Mouse (Mus musculus) urinary bladder, postnatal 25 days (tissue): ENCODE data around the gene Ccdc142.

ENCODE experiments used
- DNase-seq: peaks from one replicate; pipeline ENCODE4 v3.0.0; 2022; ENCODE audit warnings: low spot score

Ccdc142 gene

GRCm38 (mm10) chr6:83101316-83101687, at the start of gene Ccdc142, which contains the start of gene Gm42688:
Gene Ccdc142, plus strand, starts transcription at chr6:83101601.
Gene Gm42688, plus strand, starts transcription at chr6:83101617.
- peak; percentile 74 for DNase-seq

GRCm38 (mm10) chr6:83053136-83053960, 48.1 kb upstream of the Ccdc142 start:
- peak; percentile 27 for DNase-seq

DNA sequence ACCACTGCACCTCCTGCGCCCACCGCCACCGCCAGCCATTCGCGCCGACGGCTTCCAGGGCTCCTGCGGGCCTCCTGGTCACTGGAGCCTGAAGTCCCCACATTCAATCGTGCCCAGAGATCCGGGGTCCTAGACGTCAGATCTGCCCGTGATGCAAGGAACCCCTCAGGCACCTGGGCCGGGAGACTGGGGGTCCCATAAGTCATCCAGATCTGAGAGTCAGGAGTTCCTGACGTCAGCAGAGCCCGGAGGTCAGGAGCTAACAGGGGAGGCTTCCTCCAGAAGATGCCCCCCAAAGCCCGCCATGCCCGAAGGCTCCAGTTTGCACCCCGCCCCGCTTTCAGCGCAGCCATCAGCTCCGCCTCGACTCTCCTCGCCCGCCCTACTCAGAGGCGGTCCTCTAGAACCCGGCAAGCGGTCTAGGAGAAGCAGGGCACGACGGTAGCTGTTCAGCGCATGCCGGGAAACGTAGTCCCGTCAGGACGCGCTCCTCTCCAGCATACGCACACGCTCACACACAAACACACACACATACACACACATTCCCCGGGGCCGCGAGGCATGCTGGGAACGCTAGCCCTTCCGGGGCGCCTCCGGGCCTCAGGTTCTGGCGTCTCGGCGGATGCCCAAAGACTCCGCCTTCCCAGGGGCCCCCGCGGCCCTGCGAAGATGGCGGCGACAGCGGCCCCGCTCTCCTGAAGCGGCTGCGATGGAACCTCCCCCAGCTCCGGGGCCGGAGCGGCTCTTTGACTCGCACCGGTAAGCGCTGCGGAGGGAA, 47.1 kb upstream of the Ccdc142 start, which contains the start of gene Aup1:
Gene Aup1, plus strand, starts transcription at position 448 of the 778 bp plus-strand sequence.
- peak; percentile 93 for DNase-seq

- DNase-seq, result no peak
These were observed 46.5 kb upstream of the Ccdc142 start, which contains the start of gene Htra2 for GRCm38 (mm10) chr6:83054871-83055431. Gene Htra2, minus strand, starts transcription at chr6:83055273.

- DNase-seq, result no peak
These were observed 43.6 kb upstream of the Ccdc142 start, which contains the start of gene Dqx1 for GRCm38 (mm10) chr6:83057790-83058189. Gene Dqx1, plus strand, starts transcription at chr6:83057844.

GRCm38 (mm10) chr6:83058725-83059124, 42.7 kb upstream of the Ccdc142 start:
- no peak for DNase-seq

- DNase-seq, result no peak
These were observed 35.4 kb upstream of the Ccdc142 start for GRCm38 (mm10) chr6:83065995-83066394.

GRCm38 (mm10) chr6:83066441-83066840, 35.0 kb upstream of the Ccdc142 start:
- no peak for DNase-seq

DNA sequence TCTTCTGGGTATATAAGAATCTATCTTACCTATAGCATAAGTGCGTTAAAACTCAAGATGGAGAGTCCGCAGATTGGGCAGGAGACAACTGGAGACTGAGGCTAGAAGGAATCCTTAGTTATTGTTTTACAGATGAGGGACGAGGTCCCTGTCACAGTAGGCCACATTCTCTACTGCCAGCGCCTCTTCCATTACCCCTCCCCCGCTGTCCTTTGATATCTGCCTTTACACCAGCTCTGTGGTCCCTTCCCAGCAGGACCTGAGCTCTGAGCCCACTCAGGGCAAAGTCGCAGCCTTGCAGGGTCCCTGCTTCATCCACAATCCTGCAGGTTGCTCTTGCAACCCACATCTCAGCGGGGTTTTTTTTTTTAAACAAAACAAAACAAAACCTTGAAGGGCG, 33.2 kb upstream of the Ccdc142 start:
- DNase-seq, result no peak

- DNase-seq, result no peak
These were observed 32.5 kb upstream of the Ccdc142 start for GRCm38 (mm10) chr6:83068706-83069487.

DNA sequence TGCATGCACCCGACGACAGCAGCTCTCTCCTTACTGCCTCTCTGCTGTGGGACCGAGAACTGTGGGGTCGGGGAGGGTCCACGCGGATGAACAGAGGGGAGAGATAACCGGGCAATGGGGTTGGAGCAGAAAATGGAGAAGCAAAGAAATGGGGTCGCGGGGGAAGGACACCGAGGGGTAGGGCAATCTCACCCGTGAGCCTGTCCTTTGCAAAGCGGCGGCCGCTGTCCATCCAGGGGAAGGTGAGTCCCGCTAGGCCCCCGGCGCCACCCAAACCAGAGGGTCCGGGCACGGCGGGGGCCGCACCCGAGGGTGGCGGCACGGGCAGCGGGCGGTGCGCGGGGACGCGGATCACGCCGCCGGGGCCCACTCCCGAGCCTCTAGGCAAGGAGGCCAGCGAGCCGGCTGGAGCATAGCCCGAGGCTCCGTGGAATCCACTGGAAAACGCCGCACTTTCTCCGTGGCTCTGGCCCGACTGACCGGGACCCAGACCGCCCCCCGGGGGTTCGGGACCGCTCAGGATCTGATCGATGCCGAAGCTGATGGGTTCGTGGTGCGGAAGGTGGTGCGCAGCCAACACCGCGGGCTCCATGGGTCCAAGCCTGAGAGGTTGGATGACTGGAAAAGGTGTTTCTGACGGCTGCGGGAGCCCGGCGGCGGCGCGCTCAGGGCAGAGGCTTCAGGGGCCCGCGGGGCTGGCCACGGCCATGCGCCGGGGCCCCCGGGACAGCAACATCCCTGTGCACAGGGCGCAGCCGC, 31.7 kb upstream of the Ccdc142 start:
- no peak for DNase-seq

- no peak for DNase-seq
These were observed 31.3 kb upstream of the Ccdc142 start, which contains the start of gene Tlx2 for GRCm38 (mm10) chr6:83070247-83070310. Gene Tlx2, minus strand, starts transcription at chr6:83070293.

GRCm38 (mm10) chr6:83070311-83071219, 30.8 kb upstream of the Ccdc142 start:
- DNase-seq, result no peak

DNA sequence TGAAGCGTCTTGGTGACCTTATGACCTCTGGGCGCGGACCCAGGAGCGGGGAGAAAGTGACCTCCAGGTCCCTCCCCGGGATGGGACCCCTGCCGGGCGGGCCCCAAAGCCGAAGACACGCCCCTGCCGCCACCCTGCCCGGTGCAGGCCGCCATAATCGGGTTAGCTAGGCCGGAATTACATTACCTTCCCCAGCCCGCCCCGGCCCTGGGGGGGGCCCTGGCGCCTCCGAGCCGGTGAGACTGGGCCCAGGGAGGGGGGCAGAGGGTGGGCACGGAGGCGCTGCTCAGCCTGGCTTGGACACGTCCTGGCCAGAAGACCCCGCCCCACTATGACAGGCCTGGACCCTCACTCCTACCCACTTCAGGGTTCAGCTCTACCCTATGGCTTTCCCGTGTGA, 30.2 kb upstream of the Ccdc142 start:
- DNase-seq, result no peak

DNA sequence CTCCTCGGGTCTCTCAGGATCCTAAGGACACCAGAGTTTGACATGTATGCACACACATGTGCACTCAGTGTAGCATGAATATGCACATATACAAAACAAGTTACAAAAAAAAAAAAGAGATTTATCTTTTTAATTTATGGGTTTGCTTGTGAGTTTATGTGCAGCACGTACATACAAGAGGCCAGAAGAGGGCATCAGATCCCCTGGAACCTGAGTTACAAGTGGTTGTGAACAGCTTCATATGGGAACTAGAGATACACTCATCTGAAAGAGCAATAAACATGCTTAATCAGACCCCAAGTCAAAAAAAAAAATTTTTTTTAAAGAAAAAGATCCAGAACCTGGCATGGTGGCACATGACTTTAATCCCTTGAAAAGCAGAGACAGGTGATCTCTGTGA, 26.4 kb upstream of the Ccdc142 start:
- DNase-seq, result no peak

GRCm38 (mm10) chr6:83077630-83078323, 23.6 kb upstream of the Ccdc142 start, which contains the start of gene Pcgf1:
Gene Pcgf1, plus strand, starts transcription at chr6:83077869.
- no peak for DNase-seq

GRCm38 (mm10) chr6:83078324-83078858, 23.0 kb upstream of the Ccdc142 start:
- DNase-seq, result peak; percentile 100

DNA sequence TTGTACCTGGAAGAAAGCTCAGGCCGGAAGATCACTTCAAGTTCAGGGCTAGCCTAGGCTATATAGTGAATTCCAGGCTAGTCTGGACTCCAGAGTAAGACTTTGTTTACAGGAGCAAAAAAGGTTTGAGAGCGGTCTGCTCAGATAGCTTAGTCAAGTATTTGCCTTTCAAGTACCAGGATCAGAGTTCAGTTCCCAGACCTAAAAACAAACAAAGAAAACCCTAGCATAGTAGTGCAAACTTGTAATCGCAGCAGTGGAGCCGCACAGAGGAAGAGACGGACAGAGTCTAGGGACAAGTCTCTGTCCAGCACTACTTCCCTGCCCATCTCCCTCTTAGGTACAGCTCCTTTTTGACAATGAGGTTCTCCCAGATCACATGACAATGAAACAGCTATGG, 21.2 kb upstream of the Ccdc142 start:
- DNase-seq, result no peak

DNA sequence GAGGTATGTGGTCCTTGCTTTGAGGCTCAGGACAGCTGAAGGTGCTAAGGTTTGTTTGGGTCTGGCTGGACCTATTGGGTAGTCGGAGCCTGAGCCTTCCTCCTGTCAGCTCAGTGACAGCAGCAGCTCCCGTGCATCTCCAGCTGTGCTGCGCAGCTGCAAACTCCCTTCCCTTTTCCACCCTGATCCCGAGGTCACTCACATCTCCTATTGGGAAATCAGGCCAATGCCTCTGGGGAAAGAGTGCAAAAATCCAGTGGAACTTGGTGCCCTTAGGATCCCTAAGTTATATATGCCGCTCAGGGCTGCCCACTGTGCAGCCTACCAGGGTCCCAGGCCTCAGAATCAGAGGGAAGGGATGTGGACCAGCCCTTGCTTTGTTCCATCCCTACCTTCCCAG, 17.9 kb upstream of the Ccdc142 start:
- DNase-seq, result no peak

DNA sequence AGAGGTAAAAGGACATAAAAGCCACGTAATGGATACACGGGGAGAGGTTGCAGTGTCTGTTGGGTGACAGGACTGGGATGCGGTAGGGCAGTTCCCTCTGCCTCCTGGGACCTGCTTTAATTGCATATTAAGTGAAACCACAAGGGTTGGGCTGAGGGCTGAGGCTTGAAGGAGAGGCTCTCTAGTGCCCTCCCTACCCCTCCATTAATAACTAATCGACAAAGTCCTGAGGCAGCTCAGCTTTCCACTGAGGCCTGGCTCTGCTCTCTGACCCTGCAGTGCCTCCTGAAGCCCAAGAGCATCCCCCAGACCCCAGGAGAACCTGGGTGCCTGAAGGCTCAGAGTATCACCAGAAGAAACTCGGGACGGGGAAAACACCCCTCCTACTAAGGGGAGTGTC, 16.9 kb upstream of the Ccdc142 start:
- no peak for DNase-seq
